Mouse (Mus musculus): Measurements from ENCODE around the gene Eif4a1.

Eif4a1 gene

GRCm38 (mm10) chr11:69698574-69698973 lies 26.4 kb upstream of the Eif4a1 start:
- no peak for DNase-seq

- no peak for DNase-seq
These were observed 25.2 kb upstream of the Eif4a1 start for GRCm38 (mm10) chr11:69697396-69697795.

DNA sequence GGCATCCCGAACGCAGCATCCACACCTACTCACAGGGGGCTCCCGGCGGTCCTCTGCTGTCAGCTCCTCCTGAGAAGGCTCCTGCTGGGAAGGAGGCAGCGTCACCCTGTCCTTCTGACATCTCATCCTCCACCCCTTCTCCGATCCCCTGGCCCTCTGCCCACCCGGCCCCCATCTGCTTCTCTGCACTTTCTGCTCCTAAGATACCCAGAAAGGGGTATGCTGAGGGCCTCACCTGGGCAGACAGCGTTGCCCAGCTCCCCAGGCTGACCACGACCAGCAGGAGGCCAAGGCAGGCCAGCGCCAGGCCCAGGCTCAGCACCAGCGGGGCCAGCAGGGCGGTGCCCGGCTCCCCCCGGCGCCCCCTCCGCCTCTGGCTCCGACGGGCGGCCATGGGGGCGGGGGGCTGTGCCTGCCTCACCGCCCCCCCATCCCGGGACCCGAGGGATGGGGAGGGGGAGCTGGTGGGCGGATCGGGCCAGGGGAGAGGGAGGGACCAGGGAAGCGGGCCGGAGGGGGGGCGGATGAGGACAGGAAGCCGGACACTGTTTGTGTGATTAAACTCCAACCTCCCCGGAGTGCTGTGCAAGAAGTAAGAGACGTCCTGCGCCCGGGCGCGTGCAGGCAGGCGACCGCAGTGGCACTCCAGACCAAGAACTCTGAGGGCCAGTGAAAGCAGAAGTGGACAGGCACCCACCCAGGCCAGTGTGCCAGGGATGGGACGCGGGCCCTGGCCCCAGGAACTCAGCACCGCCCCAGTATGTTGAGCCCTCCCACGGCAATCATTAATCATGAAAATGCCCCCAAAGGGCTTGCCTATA lies 23.3 kb upstream of the Eif4a1 start, which contains the start of the genes Tnfsf12 and Tnfsfm13:
Gene Tnfsf12, minus strand, starts transcription at position 489 of the 821 bp plus-strand sequence.
Gene Tnfsfm13, minus strand, starts transcription at position 738 of the 821 bp plus-strand sequence.
- DNase-seq: peak; percentile 87 to 90

DNA sequence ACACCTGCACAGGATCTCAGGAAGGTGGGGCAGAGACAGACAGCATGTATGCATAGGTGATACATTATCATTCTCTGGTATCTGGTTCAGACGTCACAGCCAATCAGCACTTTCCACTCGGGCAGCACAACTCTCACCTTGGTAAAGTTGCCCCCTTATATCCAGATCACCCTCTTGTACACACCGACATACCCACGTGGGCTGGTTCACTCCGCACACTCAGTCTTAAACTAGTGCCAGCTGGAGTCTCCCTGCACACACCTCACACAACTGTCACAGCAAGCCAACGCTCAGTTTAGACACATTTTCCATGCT lies 22.8 kb upstream of the Eif4a1 start:
- no peak for DNase-seq

DNA sequence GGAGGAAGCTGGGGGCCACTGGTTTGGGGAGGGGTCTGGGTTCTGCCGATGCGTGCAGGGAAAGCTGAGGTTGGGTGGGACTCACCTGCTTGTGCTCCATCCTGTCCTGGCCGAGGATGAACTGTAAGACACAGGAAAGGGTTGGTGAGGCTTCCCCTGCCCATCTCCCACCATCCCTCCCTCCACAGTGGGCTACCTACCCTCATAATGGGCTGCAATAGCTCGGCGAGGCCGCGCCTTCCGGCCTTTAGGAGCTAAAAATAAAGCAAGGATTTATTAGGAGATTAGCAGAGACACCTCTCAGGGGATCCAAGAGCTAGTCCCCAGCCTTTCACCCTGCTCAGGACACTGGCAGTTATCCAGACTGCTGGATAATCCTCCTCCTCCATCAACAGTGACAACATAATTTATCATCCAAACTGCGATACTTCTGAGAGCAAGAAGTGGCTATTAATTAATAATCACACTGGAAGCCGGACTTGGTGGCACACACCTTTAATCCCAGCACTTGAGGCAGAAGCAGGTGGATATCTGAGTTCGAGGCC lies 21.3 kb upstream of the Eif4a1 start:
- no peak for DNase-seq

DNA sequence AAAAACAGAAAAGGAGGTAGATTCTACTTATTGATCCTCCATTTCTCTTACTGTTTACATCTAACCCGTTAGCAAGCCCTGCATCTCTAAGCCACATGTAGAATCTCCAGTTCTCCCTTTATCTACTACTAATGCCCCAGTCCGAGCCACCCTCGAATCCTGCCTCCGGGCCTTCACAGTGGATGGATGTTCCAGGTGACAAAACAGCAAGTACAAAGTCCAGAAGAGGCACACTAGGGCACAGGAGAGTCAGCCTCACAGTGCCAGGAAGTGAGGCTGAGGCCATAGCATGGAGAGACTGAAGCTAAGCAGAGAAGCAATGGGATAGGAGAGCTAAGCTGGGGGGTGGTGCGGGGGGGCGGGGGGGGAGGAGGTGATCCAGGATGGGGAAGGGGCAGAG lies 20.6 kb upstream of the Eif4a1 start:
- DNase-seq: no peak

GRCm38 (mm10) chr11:69692196-69692811 lies 20.1 kb upstream of the Eif4a1 start:
- peak; percentile 35 to 38 for DNase-seq

DNA sequence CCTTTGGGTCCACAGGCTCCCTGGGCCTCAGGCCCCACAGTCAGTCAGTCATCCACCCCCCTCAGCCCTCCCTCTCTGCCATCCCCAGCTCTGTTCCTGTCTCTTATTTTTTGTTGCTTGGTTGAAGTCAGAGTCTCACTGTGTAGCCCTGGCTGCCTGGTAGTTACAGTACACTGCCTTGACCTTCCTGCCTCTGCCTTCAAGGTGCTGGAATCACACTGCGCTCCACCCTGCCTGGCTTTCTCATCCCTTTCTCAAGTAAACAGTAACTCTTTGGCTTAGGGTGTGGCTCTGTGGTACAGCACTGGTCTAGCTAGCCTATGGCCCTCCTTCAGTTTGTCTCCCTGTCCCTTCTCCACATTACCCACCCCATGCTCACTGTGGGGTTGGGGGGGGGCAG lies 17.7 kb upstream of the Eif4a1 start:
- DNase-seq: no peak

DNA sequence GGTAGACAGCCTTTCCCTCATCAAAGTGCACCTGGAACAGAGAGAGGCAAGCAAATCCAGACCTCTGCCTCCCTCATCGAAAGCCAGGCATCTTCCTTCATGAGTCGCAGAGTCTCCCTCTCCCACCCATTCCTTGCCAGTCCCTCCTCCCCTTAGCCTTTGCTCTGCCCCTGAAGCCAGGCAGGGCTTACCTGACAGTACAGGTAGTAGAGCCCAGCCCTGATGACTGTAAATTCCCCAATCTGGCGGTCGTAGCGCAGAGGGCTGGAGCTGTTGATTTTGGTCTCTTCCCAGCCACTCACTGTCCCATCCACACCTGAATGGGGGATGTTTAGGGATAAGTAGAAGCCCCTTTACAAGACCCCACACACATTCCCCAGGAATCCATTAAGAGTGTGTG lies 14.8 kb upstream of the Eif4a1 start:
- DNase-seq: no peak

DNA sequence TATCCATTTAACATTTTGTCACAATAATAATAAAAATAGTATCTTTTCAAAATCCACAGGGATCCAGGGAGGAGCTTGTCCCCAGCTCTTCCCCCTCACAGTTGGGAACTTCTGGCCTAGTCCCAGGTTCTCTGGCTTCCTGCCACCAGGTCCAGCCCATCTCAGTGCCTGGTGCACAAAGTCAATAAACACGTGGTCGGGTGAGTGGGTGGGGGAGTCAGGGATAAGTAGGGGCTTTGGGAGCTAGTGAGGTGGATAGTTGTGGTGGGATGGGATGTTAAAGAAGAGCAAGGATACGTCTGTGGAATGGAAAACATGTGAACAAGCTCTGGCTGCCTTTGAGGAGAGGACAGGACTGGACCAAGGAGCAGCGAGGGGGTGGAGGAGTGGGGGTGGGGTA lies 14.2 kb upstream of the Eif4a1 start:
- DNase-seq: peak; percentile 84 to 88

GRCm38 (mm10) chr11:69685526-69686148 lies 13.4 kb upstream of the Eif4a1 start, which contains the start of gene Tnfsf13:
Tnfsf13 (minus strand) TSS chr11:69685784.
- DNase-seq: peak; percentile 82 to 89

DNA sequence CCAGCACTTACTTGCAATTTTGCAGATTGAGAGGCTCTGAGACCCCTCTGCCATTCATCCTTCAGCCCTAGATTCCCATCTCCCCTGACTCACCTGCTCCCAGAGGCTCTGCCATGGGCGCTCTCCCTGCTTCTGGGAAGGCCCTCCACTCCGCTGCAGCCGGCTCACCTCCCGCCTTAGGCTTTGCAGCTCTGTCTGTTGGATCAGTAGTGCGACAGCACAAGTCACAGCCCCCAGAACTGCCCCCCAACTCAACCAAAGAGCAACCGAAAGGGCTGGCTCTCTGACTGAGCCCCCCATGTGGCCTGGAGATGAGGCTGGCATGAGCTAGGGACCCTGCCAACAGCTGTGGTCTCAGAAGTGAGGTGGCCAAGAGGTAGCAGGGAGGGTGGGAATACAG lies 12.7 kb upstream of the Eif4a1 start:
- DNase-seq: no peak

GRCm38 (mm10) chr11:69684128-69684745 lies 12.0 kb upstream of the Eif4a1 start:
- peak; percentile 47 to 50 for DNase-seq

DNA sequence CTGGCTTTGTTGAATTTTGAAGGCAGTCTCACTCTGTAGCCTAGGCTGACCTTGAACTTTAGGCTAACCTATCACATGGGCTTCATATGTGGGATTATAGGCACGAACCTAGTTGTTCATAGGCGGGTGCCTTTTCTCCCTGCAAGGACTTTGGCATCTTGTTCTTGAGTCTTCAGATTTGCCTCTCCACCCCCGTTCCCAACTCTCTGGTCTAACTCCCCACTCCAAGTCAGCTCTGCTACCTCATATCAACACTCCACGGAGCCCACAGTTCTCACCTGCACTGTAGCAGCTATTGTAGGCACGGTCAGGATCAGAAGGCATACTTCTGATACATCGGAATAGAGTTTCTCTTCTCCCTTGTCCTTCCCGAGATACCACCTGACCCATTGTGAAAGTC lies 11.4 kb upstream of the Eif4a1 start:
- DNase-seq: no peak

DNA sequence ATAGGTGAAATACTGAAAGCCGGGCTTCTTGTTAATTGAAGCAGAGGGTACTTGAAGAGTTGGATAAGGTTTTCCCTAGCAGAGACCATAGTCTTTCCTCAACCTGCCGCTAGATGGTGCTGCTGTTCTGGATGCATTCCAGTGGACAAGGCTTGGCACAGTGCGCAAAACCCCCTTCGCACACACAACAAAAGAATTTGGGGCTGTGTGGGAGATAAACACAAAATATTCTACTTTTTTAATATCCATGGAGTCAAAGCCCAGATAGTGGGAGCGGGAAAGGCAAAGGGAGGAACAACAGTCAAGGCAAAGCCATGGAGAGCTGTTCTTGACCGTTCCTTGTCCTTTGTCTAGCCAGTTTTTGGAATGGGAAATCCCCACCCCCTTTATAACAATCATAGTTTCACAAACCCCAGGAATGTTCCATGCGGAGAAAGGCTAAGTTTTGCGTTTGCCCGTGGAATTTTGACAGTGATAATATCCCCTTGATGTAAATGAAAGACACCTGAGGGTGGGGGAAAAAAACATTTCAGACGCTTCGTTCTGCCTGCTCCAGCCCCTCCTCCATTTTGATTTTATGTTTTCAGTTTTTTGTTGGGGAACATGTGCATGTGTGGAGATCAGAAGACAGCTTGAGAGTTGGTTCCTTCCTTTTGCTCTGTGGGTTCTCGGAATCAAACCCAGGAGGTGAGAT lies 10.8 kb upstream of the Eif4a1 start:
- DNase-seq: peak; percentile 89 to 95

- DNase-seq: no peak
These were observed 10.1 kb upstream of the Eif4a1 start for GRCm38 (mm10) chr11:69682209-69682839.

- peak; percentile 97 to 99 for DNase-seq
These were observed 9.3 kb upstream of the Eif4a1 start, which contains the start of gene Senp3 for GRCm38 (mm10) chr11:69681314-69682208. Senp3 (minus strand) TSS chr11:69682084.

DNA sequence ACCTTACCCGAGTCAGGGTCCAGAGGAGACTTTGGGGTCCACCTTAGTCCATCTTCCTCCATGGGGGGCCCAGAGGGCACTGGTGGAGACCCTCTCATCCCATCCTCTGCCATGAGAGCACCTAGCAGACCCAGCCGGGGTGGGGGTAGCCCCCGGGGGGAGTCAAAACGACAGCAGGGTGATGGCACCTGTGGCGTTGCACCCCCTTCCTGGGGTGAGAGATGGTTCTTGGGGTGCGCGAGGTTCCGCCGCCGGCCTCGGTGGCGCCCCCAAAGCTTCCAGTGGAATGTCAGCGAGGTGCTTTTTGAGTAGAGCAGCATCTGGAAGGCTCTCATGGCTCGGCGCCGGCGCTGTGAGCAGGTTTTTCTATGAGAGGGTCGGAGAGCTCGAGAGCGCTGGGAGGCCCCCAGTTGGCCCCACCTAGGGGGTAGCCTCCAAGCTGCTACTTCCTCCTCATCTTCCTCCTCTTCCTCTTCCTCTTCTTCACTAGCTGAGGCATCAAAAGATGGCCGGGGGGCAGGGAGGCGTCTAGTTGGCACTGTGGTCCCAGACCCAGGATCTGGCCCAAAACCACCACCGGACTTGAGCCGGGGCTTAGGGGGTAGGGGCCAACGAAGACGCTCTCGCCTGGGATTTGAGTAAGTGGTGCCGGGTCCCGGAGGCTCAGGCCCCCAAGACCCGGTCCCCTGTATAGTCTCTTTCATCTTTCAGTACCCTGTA lies 8.1 kb upstream of the Eif4a1 start:
- no peak for DNase-seq

DNA sequence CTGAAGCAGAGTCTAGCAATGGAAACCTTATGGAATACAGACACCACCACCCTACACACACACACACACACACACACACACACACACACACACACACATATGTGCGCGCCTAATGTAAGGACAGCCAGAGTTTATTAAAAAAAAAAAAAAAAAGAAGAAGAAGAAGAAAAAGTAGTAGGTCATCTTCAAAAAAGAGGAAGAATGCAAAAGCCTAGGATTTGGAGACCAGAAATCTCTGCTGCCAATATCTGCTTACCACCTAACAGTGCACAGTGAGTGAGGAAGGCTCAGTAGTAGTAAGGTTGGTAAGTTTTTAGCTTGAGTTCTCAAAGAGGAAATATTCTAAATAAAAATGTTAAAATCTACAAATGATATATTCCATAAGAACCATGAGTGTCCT lies 6.9 kb upstream of the Eif4a1 start:
- no peak for DNase-seq

- DNase-seq: no peak
These were observed 498 bp downstream of the Eif4a1 start for GRCm38 (mm10) chr11:69671726-69672124.
